Mouse (Mus musculus) brain, embryonic 14.5 days (tissue): ENCODE measurements around the gene Hmx3.

ENCODE experiments used
- CTCF ChIP-seq: fragments of 200-500 bp; IDR thresholded peaks from 2 replicates; pipeline ENCODE4 v1.5.1; 2012; ENCODE audit warnings: inconsistent platforms, mild to moderate bottlenecking, moderate library complexity, borderline replicate concordance; ENCODE audit not compliant: insufficient read depth, insufficient read length; ENCODE audit errors: extremely low read depth
- POLR2A ChIP-seq: fragments of 200-500 bp; IDR thresholded peaks from 2 replicates; pipeline ENCODE4 v1.6.1; 2012; ENCODE audit warnings: mild to moderate bottlenecking, inconsistent platforms, borderline replicate concordance; ENCODE audit not compliant: poor library complexity, insufficient read depth, insufficient read length, severe bottlenecking; ENCODE audit errors: extremely low read depth

DNA sequence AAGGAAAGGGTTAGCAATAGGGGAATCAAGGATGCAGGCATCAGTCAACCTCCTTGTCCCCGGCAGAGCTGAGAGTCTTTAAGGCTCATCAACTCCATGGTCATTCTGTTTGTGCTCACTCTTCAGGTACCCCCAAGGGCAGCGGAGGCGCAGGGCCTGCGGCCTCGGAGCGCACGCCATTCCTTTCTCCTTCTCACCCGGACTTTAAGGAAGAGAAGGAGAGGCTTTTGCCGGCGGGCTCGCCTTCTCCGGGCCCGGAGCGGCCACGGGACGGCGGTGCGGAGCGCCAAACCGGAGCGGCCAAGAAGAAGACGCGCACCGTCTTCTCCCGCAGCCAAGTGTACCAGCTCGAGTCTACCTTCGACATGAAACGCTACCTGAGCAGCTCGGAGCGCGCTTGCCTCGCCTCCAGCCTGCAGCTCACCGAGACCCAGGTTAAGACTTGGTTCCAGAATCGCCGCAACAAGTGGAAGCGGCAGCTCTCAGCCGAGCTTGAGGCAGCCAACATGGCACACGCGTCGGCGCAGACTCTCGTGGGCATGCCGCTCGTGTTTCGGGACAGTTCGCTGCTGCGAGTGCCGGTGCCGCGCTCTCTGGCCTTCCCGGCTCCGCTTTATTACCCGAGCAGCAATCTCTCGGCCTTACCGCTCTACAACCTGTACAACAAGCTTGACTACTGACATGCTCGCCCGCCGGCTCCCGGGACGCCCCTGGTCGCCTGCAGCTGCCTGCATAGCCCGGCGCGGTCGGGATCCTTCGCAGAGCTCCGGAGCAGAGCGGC is 12.8 kb downstream of the Hmx3 start:
- TF ChIP-seq CTCF = no peak
- no peak for TF ChIP-seq POLR2A
